Mouse (Mus musculus): Measurements from ENCODE around the gene Tsr3. TPM values are rescaled to one million over a fixed set of nuclear protein-coding genes. Genes with fewer than 3 reads are reported as not detected.
"Not testable (repeated sequence)": the region's sequence is repeated elsewhere in the genome, so short reads cannot be mapped to it uniquely, and the experiment has no call there.

The Tsr3 gene
- polyA plus RNA-seq (2016; fragmentation: Nextera tagmentation; extraction: Ambion mirVana), result 70.2 and 76.1 TPM in 2 replicates

- peak; percentile 92 for DNase-seq (ENCODE audit: extremely low spot score, low spot score)
- H3K4me1 ChIP-seq, result peaks cover 27% of the 10 kb centered on the region
- H3K27me3 ChIP-seq (ENCODE audit: poor library complexity, severe bottlenecking), result no peaks in the 10 kb centered on the region
- WGBS, result under 1% methylated on average over 80 of the region's 80 CpGs
- H3K27ac ChIP-seq, result peak within 1 kb of the TSS; percentile 91
- H3K36me3 ChIP-seq (replicated peaks), result peaks cover 60% of the 10 kb centered on the region
- H3K4me3 ChIP-seq, result peak within 1 kb of the TSS; percentile 65
- no peaks in the 10 kb centered on the region for H3K9me3 ChIP-seq
Observed at GRCm38 (mm10) chr17:25239695-25240636, at the start of gene Tsr3, which contains the start of gene Gnptg. TSS of gene Tsr3 (plus strand) at chr17:25240170. TSS of gene Gnptg (minus strand) at chr17:25240124.

- Histone ChIP-seq H3K27me3 (ENCODE audit: poor library complexity, severe bottlenecking) (no peaks in the 10 kb centered on the region), H3K9me3 (no peaks in the 10 kb centered on the region), H3K4me3 (no peak overlapping the region), H3K27ac (no peak overlapping the region), H3K4me1 (no peaks in the 10 kb centered on the region), H3K36me3 (replicated peaks) (peaks cover 70% of the 10 kb centered on the region)
- WGBS, result 94% methylated on average over 4 of the region's 4 CpGs
- DNase-seq (ENCODE audit: extremely low spot score, low spot score), result no peak
Observed at GRCm38 (mm10) chr17:25202401-25202800, 37.6 kb upstream of the Tsr3 start.

- no peaks in the 10 kb centered on the region for H3K27me3 ChIP-seq (ENCODE audit: poor library complexity, severe bottlenecking)
- no peak for DNase-seq (ENCODE audit: extremely low spot score, low spot score)
- H3K36me3 ChIP-seq (replicated peaks), result peaks cover 93% of the 10 kb centered on the region
- no peak overlapping the region for H3K4me3 ChIP-seq
- H3K27ac ChIP-seq, result no peak overlapping the region
- no peaks in the 10 kb centered on the region for H3K9me3 ChIP-seq
- 93% methylated on average over 4 of the region's 4 CpGs for WGBS
- no peaks in the 10 kb centered on the region for H3K4me1 ChIP-seq
Observed at GRCm38 (mm10) chr17:25210006-25210405, 30.0 kb upstream of the Tsr3 start.

GRCm38 (mm10) chr17:25210680-25211466, 29.1 kb upstream of the Tsr3 start:
- H3K27me3 ChIP-seq (ENCODE audit: poor library complexity, severe bottlenecking), result no peaks in the 10 kb centered on the region
- no peaks in the 10 kb centered on the region for H3K9me3 ChIP-seq
- DNase-seq (ENCODE audit: extremely low spot score, low spot score), result no peak
- H3K27ac ChIP-seq, result no peak overlapping the region
- H3K36me3 ChIP-seq (replicated peaks), result peaks cover 93% of the 10 kb centered on the region
- no peak overlapping the region for H3K4me3 ChIP-seq
- WGBS, result 90% methylated on average over 15 of the region's 15 CpGs
- H3K4me1 ChIP-seq, result no peaks in the 10 kb centered on the region

GRCm38 (mm10) chr17:25211705-25212104, 28.3 kb upstream of the Tsr3 start:
- peaks cover 92% of the 10 kb centered on the region for H3K36me3 ChIP-seq (replicated peaks)
- WGBS, result 93% methylated on average over 4 of the region's 4 CpGs
- H3K4me3 ChIP-seq, result no peak overlapping the region
- no peaks in the 10 kb centered on the region for H3K9me3 ChIP-seq
- H3K27me3 ChIP-seq (ENCODE audit: poor library complexity, severe bottlenecking), result no peaks in the 10 kb centered on the region
- no peak for DNase-seq (ENCODE audit: extremely low spot score, low spot score)
- no peaks in the 10 kb centered on the region for H3K4me1 ChIP-seq
- H3K27ac ChIP-seq, result no peak overlapping the region

- Histone ChIP-seq H3K4me1 (no peaks in the 10 kb centered on the region), H3K36me3 (replicated peaks) (peaks cover 65% of the 10 kb centered on the region), H3K27ac (no peak overlapping the region), H3K4me3 (no peak overlapping the region), H3K27me3 (ENCODE audit: poor library complexity, severe bottlenecking) (0 out of 2 replicates have a peak, but pooled peaks cover under 1% of the 10 kb centered on the region), H3K9me3 (no peaks in the 10 kb centered on the region)
- no peak for DNase-seq (ENCODE audit: extremely low spot score, low spot score)
- whole genome bisulfite sequencing, result 87% methylated on average over 3 of the region's 3 CpGs
Observed at GRCm38 (mm10) chr17:25215431-25215830, 24.5 kb upstream of the Tsr3 start.

GRCm38 (mm10) chr17:25218967-25219366, 21.0 kb upstream of the Tsr3 start:
- Histone ChIP-seq H3K27ac (no peak overlapping the region), H3K4me3 (no peak overlapping the region), H3K36me3 (replicated peaks) (peaks cover 35% of the 10 kb centered on the region), H3K4me1 (peaks cover 22% of the 10 kb centered on the region), H3K9me3 (no peaks in the 10 kb centered on the region), H3K27me3 (ENCODE audit: poor library complexity, severe bottlenecking) (0 out of 2 replicates have a peak, but pooled peaks cover 17% of the 10 kb centered on the region)
- DNase-seq (ENCODE audit: extremely low spot score, low spot score), result no peak
- 92% methylated on average over 9 of the region's 9 CpGs for WGBS

- 92% methylated on average over 15 of the region's 15 CpGs for WGBS
- Histone ChIP-seq H3K4me1 (peaks cover 22% of the 10 kb centered on the region), H3K27ac (no peak overlapping the region), H3K9me3 (no peaks in the 10 kb centered on the region), H3K27me3 (ENCODE audit: poor library complexity, severe bottlenecking) (0 out of 2 replicates have a peak, but pooled peaks cover 17% of the 10 kb centered on the region), H3K36me3 (replicated peaks) (peaks cover 28% of the 10 kb centered on the region), H3K4me3 (no peak overlapping the region)
- DNase-seq (ENCODE audit: extremely low spot score, low spot score), result no peak
Observed at GRCm38 (mm10) chr17:25219492-25220295, 20.3 kb upstream of the Tsr3 start.

- Histone ChIP-seq H3K27ac (no peak overlapping the region), H3K4me1 (peaks cover 22% of the 10 kb centered on the region), H3K27me3 (ENCODE audit: poor library complexity, severe bottlenecking) (0 out of 2 replicates have a peak, but pooled peaks cover 17% of the 10 kb centered on the region), H3K4me3 (no peak overlapping the region), H3K9me3 (no peaks in the 10 kb centered on the region), H3K36me3 (replicated peaks) (peaks cover 17% of the 10 kb centered on the region)
- no peak for DNase-seq (ENCODE audit: extremely low spot score, low spot score)
- 100% methylated on average over 1 of the region's 1 CpGs for WGBS
Observed at GRCm38 (mm10) chr17:25220746-25221145, 19.2 kb upstream of the Tsr3 start.

GRCm38 (mm10) chr17:25221821-25222503, 18.0 kb upstream of the Tsr3 start:
- peak overlapping the region; percentile 77 for H3K27ac ChIP-seq
- H3K27me3 ChIP-seq (ENCODE audit: poor library complexity, severe bottlenecking), result 0 out of 2 replicates have a peak, but pooled peaks cover 17% of the 10 kb centered on the region
- H3K9me3 ChIP-seq, result no peaks in the 10 kb centered on the region
- peaks cover 15% of the 10 kb centered on the region for H3K36me3 ChIP-seq (replicated peaks)
- peak overlapping the region; percentile 59 for H3K4me3 ChIP-seq
- peaks cover 22% of the 10 kb centered on the region for H3K4me1 ChIP-seq
- WGBS, result under 1% methylated on average over 18 of the region's 30 CpGs
- peak; percentile 53 for DNase-seq (ENCODE audit: extremely low spot score, low spot score)

- DNase-seq (ENCODE audit: extremely low spot score, low spot score); H3K9me3 ChIP-seq: not testable (repeated sequence)
- Histone ChIP-seq H3K36me3 (replicated peaks) (peaks cover 15% of the 10 kb centered on the region), H3K4me3 (peak overlapping the region; percentile 59), H3K27ac (peak overlapping the region; percentile 45), H3K4me1 (peaks cover 22% of the 10 kb centered on the region), H3K27me3 (ENCODE audit: poor library complexity, severe bottlenecking) (0 out of 2 replicates have a peak, but pooled peaks cover 17% of the 10 kb centered on the region)
- 7% methylated on average over 14 of the region's 28 CpGs for WGBS
Observed at GRCm38 (mm10) chr17:25222504-25222940, 17.4 kb upstream of the Tsr3 start.
